Mouse (Mus musculus) CD4-positive naive resting alpha-beta T cell, adult 57 days (primary cell): ENCODE results near the gene Trmt1. TPM values are rescaled to one million over a fixed set of nuclear protein-coding genes. Genes with fewer than 3 reads are reported as not detected.

Experiments used
- total RNA-seq: library from RNA; stranded (reverse); gene quantifications from one replicate; pipeline ENCODE4 v1.2.4, GENCODE M21; 2023

The Trmt1 gene
- 150 TPM for total RNA-seq

DNA sequence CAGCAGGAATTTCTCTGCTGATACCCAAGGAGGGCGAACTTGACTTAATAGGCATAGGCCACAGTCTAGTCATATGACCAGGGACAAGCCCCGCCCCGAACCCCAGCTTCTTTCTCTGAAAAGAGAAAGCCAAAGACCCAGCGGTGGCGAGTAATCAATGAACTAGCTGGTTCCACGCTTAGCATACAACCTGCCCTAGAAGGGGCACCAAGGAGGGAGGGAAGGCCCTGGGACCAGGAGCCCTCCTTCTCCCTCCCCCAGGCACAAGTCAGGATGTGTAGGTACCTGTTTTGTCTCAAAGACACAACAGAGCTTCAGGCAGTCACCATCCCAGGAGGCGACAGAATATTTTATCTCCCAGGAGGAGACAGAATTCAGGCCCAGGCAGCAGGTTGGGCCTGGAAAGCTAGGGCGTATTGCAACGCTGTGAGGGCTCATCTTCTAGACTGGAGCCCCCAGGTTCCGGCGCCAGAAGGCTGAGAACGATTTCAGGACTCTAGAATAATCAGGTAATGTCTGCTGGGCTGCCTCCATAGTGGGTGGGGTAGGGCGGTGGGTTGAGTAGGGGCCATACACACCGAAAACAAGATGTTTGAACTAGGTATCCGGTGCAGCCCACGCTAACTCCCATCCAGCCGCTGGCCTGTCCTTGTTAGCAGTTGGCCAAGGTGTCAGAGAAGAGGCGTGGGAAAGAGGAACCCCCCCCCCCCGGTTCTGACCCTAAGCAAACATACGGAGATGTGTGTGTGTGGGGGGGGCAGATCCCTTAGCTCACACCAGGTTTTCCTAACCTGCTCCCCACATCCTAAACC lies at the start of gene Trmt1:
Gene Trmt1 (plus strand): TSS at position 117 of the 812 bp plus-strand sequence.

GRCm38 (mm10) chr8:84662581-84663065 lies 23.5 kb upstream of the Trmt1 start, which contains the start of gene Ier2:
Gene Ier2, minus strand, starts transcription at chr8:84662852.

GRCm38 (mm10) chr8:84687705-84688100 lies 1.6 kb downstream of the Trmt1 start, which contains the start of gene Nacc1:
Gene Nacc1, minus strand, starts transcription at chr8:84687862.

DNA sequence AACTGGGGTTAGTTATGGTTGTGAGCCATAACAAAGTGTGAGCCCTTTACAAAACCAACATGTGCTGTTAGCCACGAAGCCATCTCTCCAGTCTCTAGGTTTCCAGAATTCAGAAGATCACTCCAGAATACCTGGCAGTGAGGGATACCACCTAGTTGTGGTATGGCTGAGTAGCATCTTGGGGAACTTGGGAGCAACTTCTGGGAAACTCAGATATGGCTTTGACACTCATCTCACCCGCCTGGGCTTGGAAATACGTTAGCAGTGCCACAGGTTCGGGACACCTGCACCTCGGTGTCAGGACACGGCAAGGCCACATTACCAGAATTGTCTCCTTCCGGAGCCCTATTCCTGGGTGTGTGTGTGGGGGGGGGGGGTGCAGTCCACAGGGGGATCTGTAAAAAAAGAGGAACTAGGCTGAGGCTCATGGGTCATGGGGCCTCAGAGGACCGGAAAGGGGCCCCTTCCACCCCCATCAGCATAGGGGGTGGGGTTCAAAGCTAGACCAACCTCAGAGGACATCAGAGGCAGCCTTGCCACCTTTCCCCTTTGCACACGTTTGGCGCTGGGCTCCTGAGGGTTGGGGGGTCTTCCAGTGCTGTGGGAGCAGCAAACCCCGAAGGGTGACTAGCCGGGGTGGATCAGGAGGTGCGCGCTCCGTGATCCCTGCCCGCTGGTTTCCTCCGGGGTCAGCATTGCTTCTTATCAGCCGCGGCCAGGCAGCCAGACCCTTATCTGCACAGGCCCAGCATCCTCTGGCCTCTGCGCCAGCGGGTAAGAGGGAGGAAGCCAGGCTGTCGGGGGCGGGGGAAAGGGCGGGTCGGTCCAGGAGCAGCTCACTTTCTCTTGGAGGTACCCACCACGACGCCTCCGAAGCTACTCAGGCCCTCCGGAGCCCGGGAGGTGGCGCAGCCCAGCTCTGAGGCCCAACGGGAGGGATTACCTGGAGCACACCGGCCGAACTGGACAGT lies 15.1 kb downstream of the Trmt1 start, which contains the start of gene Lyl1:
Gene Lyl1 (plus strand): TSS at position 517 of the 971 bp plus-strand sequence.

DNA sequence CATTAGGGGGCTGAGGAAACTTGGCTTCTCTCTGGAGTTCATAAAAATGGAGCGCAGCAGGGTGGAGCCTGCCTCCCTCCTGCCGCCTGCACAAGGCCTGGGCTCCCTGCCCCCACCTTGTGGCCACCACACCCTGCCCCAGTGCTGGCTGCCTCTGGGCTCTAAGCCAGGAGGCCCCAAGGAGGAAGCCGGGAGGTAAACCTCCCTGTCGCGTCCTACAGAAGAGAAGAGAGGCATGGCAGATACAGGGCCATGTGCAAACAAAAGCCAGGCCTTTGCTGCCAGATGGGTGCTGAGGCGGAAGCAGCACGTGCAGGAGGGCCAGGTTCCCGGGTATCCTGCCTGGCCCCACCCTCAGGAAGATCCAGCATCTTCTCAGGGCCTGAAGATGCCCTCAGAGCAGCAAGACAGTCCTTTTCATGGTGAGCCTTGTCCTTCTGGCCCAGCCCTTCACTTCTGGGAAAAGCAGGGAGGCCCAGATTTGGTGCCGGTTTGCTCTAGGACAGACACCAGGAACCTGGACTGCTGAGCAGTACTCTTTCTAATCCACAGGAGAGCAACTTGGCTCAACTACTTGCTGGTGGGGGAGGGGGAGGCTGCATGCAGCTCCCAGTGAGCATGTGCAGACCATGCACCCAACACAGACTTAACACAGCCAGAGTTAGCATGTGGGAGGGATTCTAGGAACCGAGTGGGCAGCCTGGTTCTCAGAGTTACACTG lies 36.9 kb downstream of the Trmt1 start, which contains the start of gene G430095P16Rik:
Gene G430095P16Rik (plus strand): TSS at position 158 of the 721 bp plus-strand sequence.

Other genes with a start within 250 kb of the Trmt1 start
- 269 TPM for gene Ier2, start 23.5 kb upstream of the Trmt1 start, total RNA-seq
- 42.9 TPM for gene Nacc1, start 1.6 kb downstream of the Trmt1 start, total RNA-seq
- 3.7 TPM for gene Lyl1, start 15.2 kb downstream of the Trmt1 start, total RNA-seq
- 13.1 TPM for gene G430095P16Rik, start 36.7 kb downstream of the Trmt1 start, total RNA-seq
- gene Nfix, start 114.0 kb downstream of the Trmt1 start, total RNA-seq: 11.4 TPM
- gene Dand5, start 136.5 kb downstream of the Trmt1 start, total RNA-seq: 4.1 TPM
- gene Gadd45gip1, start 145.2 kb downstream of the Trmt1 start, total RNA-seq: 16.4 TPM
- 61.8 TPM for gene Rad23a, start 154.4 kb downstream of the Trmt1 start, total RNA-seq
- gene Calr, start 160.6 kb downstream of the Trmt1 start, total RNA-seq: 437 TPM
- 69.8 TPM for gene Farsa, start 170.7 kb downstream of the Trmt1 start, total RNA-seq
- 5.5 TPM for gene Syce2, start 185.8 kb downstream of the Trmt1 start, total RNA-seq
- 23.6 TPM for gene Gcdh, start 207.6 kb downstream of the Trmt1 start, total RNA-seq
- gene Klf1, start 215.6 kb downstream of the Trmt1 start, total RNA-seq: not detected
- gene Dnase2a, start 222.3 kb downstream of the Trmt1 start, total RNA-seq: 13.4 TPM